Mouse (Mus musculus) erythroblast, adult 5-6 weeks (primary cell): ENCODE measurements around the gene Olfr914. TPM values are rescaled to one million over a fixed set of nuclear protein-coding genes. Genes with fewer than 3 reads are reported as not detected.

Experiments used
- ATAC-seq: replicated peaks from 2 replicates; pipeline ENCODE4 v1.8.0; 2016; ENCODE audit warnings: moderate number of reproducible peaks, mild to moderate bottlenecking, moderate TSS enrichment, inconsistent platforms; ENCODE audit not compliant: poor library complexity, low FRiP score, severe bottlenecking
- total RNA-seq, 2 experiments: library from RNA; stranded (forward) in 1 of 2; stranded (reverse) in 1 of 2; fragments of 150-400 nt in 1 of 2; fragments of 200-764, 138-1000 nt in 1 of 2; gene quantifications; 2 replicates each; pipeline versions ENCODE4 v1.2.3 to v1.2.4; 2015 to 2017; ENCODE audit warnings: low replicate concordance in 2 of 2

Olfr914 gene
- total RNA-seq (2015; ENCODE audit: low replicate concordance): not detected in 2 replicates
- not detected in 2 replicates for total RNA-seq (2017; ENCODE audit: low replicate concordance)

- no peak for ATAC-seq
Observed at GRCm38 (mm10) chr9:38604802-38605201, at the start of gene Olfr914. Gene Olfr914 (plus strand): TSS chr9:38605102.

GRCm38 (mm10) chr9:38579878-38580277 is 25.0 kb upstream of the Olfr914 start, which contains the start of gene Olfr912:
Gene Olfr912 (plus strand): TSS chr9:38580178.
- no peak for ATAC-seq

- ATAC-seq: no peak
Observed at GRCm38 (mm10) chr9:38591056-38591455, 13.8 kb upstream of the Olfr914 start.

- ATAC-seq: no peak
Observed at GRCm38 (mm10) chr9:38592459-38592858, 12.4 kb upstream of the Olfr914 start, which contains the start of gene Olfr913. Gene Olfr913 (plus strand): TSS chr9:38592759.

- no peak for ATAC-seq
Observed at GRCm38 (mm10) chr9:38632406-38632805, 27.5 kb downstream of the Olfr914 start.

- no peak for ATAC-seq
Observed at GRCm38 (mm10) chr9:38659775-38660174, 54.9 kb downstream of the Olfr914 start, which contains the start of gene Olfr916. Gene Olfr916 (minus strand): TSS chr9:38659875.

Other genes with a start within 250 kb of the Olfr914 start
- gene Olfr250, start 238.2 kb upstream of the Olfr914 start, total RNA-seq (2015; ENCODE audit: low replicate concordance): not detected in 2 replicates
- not detected in 2 replicates for gene Olfr250, start 238.2 kb upstream of the Olfr914 start, total RNA-seq (2017; ENCODE audit: low replicate concordance)
- not detected in 2 replicates for gene Olfr251, start 228.0 kb upstream of the Olfr914 start, total RNA-seq (2015; ENCODE audit: low replicate concordance)
- gene Olfr251, start 228.0 kb upstream of the Olfr914 start, total RNA-seq (2017; ENCODE audit: low replicate concordance): not detected in 2 replicates
- not detected in 2 replicates for gene Olfr147, start 203.4 kb upstream of the Olfr914 start, total RNA-seq (2015; ENCODE audit: low replicate concordance)
- not detected in 2 replicates for gene Olfr147, start 203.4 kb upstream of the Olfr914 start, total RNA-seq (2017; ENCODE audit: low replicate concordance)
- gene Olfr901, start 175.6 kb upstream of the Olfr914 start, total RNA-seq (2015; ENCODE audit: low replicate concordance): not detected in 2 replicates
- not detected in 2 replicates for gene Olfr901, start 175.6 kb upstream of the Olfr914 start, total RNA-seq (2017; ENCODE audit: low replicate concordance)
- not detected in 2 replicates for gene Olfr902, start 157.4 kb upstream of the Olfr914 start, total RNA-seq (2015; ENCODE audit: low replicate concordance)
- gene Olfr902, start 157.4 kb upstream of the Olfr914 start, total RNA-seq (2017; ENCODE audit: low replicate concordance): not detected in 2 replicates
- gene Olfr904, start 142.0 kb upstream of the Olfr914 start, total RNA-seq (2015; ENCODE audit: low replicate concordance): not detected in 2 replicates
- gene Olfr904, start 142.0 kb upstream of the Olfr914 start, total RNA-seq (2017; ENCODE audit: low replicate concordance): not detected in 2 replicates
- not detected in 2 replicates for gene Olfr905, start 134.0 kb upstream of the Olfr914 start, total RNA-seq (2015; ENCODE audit: low replicate concordance)
- gene Olfr905, start 134.0 kb upstream of the Olfr914 start, total RNA-seq (2017; ENCODE audit: low replicate concordance): not detected in 2 replicates
- not detected in 2 replicates for gene Olfr906, start 118.0 kb upstream of the Olfr914 start, total RNA-seq (2015; ENCODE audit: low replicate concordance)
- gene Olfr906, start 118.0 kb upstream of the Olfr914 start, total RNA-seq (2017; ENCODE audit: low replicate concordance): not detected in 2 replicates
- not detected in 2 replicates for gene Olfr907, start 109.3 kb upstream of the Olfr914 start, total RNA-seq (2015; ENCODE audit: low replicate concordance)
- not detected in 2 replicates for gene Olfr907, start 109.3 kb upstream of the Olfr914 start, total RNA-seq (2017; ENCODE audit: low replicate concordance)
- gene Olfr911-ps1, start 83.5 kb upstream of the Olfr914 start, total RNA-seq (2015; ENCODE audit: low replicate concordance): not detected in 2 replicates
- gene Olfr911-ps1, start 83.5 kb upstream of the Olfr914 start, total RNA-seq (2017; ENCODE audit: low replicate concordance): not detected in 2 replicates
- gene Olfr910, start 67.3 kb upstream of the Olfr914 start, total RNA-seq (2015; ENCODE audit: low replicate concordance): not detected in 2 replicates
- not detected in 2 replicates for gene Olfr910, start 67.3 kb upstream of the Olfr914 start, total RNA-seq (2017; ENCODE audit: low replicate concordance)
- gene Olfr912, start 24.9 kb upstream of the Olfr914 start, total RNA-seq (2015; ENCODE audit: low replicate concordance): not detected in 2 replicates
- not detected in 2 replicates for gene Olfr912, start 24.9 kb upstream of the Olfr914 start, total RNA-seq (2017; ENCODE audit: low replicate concordance)
- gene Olfr913, start 12.3 kb upstream of the Olfr914 start, total RNA-seq (2015; ENCODE audit: low replicate concordance): not detected in 2 replicates
- gene Olfr913, start 12.3 kb upstream of the Olfr914 start, total RNA-seq (2017; ENCODE audit: low replicate concordance): not detected in 2 replicates
- not detected in 2 replicates for gene Olfr916, start 54.8 kb downstream of the Olfr914 start, total RNA-seq (2015; ENCODE audit: low replicate concordance)
- not detected in 2 replicates for gene Olfr916, start 54.8 kb downstream of the Olfr914 start, total RNA-seq (2017; ENCODE audit: low replicate concordance)
- gene Olfr917, start 60.7 kb downstream of the Olfr914 start, total RNA-seq (2015; ENCODE audit: low replicate concordance): not detected in 2 replicates
- gene Olfr917, start 60.7 kb downstream of the Olfr914 start, total RNA-seq (2017; ENCODE audit: low replicate concordance): not detected in 2 replicates
- not detected in 2 replicates for gene Olfr918, start 69.5 kb downstream of the Olfr914 start, total RNA-seq (2015; ENCODE audit: low replicate concordance)
- gene Olfr918, start 69.5 kb downstream of the Olfr914 start, total RNA-seq (2017; ENCODE audit: low replicate concordance): not detected in 2 replicates
- gene Olfr919, start 98.6 kb downstream of the Olfr914 start, total RNA-seq (2015; ENCODE audit: low replicate concordance): not detected in 2 replicates
- gene Olfr919, start 98.6 kb downstream of the Olfr914 start, total RNA-seq (2017; ENCODE audit: low replicate concordance): not detected in 2 replicates
- gene Vwa5a, start 113.2 kb downstream of the Olfr914 start, total RNA-seq (2015; ENCODE audit: low replicate concordance): 24.4 and 37.2 TPM in 2 replicates
- gene Vwa5a, start 113.2 kb downstream of the Olfr914 start, total RNA-seq (2017; ENCODE audit: low replicate concordance): 38.8 and 52.7 TPM in 2 replicates
- gene Olfr920, start 147.2 kb downstream of the Olfr914 start, total RNA-seq (2015; ENCODE audit: low replicate concordance): not detected in 2 replicates
- 0.28 TPM in 1 of 2 replicates, not detected in the other for gene Olfr920, start 147.2 kb downstream of the Olfr914 start, total RNA-seq (2017; ENCODE audit: low replicate concordance)
- not detected in 2 replicates for gene Olfr921, start 168.0 kb downstream of the Olfr914 start, total RNA-seq (2015; ENCODE audit: low replicate concordance)
- gene Olfr921, start 168.0 kb downstream of the Olfr914 start, total RNA-seq (2017; ENCODE audit: low replicate concordance): not detected in 2 replicates
- gene Olfr922, start 209.5 kb downstream of the Olfr914 start, total RNA-seq (2015; ENCODE audit: low replicate concordance): not detected in 2 replicates
- gene Olfr922, start 209.5 kb downstream of the Olfr914 start, total RNA-seq (2017; ENCODE audit: low replicate concordance): not detected in 2 replicates
- not detected in 2 replicates for gene Olfr923, start 221.4 kb downstream of the Olfr914 start, total RNA-seq (2015; ENCODE audit: low replicate concordance)
- not detected in 2 replicates for gene Olfr923, start 221.4 kb downstream of the Olfr914 start, total RNA-seq (2017; ENCODE audit: low replicate concordance)
- gene Olfr924, start 239.3 kb downstream of the Olfr914 start, total RNA-seq (2015; ENCODE audit: low replicate concordance): not detected in 2 replicates
- 0.28 TPM in 1 of 2 replicates, not detected in the other for gene Olfr924, start 239.3 kb downstream of the Olfr914 start, total RNA-seq (2017; ENCODE audit: low replicate concordance)
- not detected in 2 replicates for gene Olfr26, start 250.0 kb downstream of the Olfr914 start, total RNA-seq (2015; ENCODE audit: low replicate concordance)
- gene Olfr26, start 250.0 kb downstream of the Olfr914 start, total RNA-seq (2017; ENCODE audit: low replicate concordance): not detected in 2 replicates